Mouse (Mus musculus): Measurements from ENCODE around the gene Kansl3.

DNA sequence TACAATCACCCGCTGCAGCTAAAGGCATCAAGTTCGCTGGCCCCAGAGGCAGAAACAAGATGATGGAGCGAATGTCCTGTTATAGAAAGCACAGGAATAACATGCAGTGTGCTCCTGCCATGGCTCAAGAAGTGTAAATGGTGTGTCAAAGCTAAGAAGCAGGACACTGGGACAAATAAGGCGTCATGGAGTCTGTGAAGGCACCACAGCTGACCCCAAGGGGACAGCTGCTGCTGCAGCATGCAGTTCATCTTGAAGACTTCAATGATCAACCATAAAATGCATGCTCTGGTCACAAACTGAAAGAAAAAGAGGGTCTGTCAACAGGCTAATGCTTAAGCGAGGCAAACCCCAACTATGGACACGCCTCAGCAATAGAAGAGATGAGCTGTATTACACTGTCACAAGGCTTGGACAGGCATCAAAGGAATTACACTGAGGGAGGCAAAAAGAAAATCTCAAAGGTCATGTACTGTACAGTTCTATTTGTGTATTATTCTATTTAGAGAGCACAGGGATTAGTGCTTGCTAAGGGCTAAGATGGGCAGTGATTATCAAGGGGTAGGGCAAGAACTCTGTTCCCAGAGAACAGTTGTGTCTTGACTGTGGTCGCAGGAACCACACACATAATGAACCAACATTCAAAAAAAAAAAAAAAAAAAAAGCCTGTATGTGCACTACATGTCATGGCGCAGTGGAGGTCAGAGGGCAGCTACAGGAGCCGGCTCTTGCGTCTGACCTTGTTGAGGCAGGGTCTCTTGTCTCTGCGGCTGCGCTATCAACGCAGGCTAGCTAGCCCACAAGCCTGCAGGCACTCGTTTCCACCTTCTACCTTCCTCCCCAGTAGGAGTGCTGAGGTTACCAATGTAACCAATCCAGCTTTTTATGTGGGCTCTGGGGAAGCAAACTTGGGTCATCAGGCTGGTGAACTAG lies 35.8 kb downstream of the Kansl3 start:
- TF ChIP-seq EP300 (IDR thresholded peaks at IDR 0.05; ENCODE audit: insufficient read depth, low read depth, low read length) = no peak
- TF ChIP-seq CTCF (IDR thresholded peaks at IDR 0.05) = no peak
- no peak for TF ChIP-seq POLR2A (IDR thresholded peaks at IDR 0.05; ENCODE audit: insufficient read depth, low read depth, low read length)
